Mouse (Mus musculus) embryonic stem cell, embryonic (primary cell): ENCODE measurements around the gene Fyb2.

Source experiments
- CTCF ChIA-PET, 4 experiments: fragments of 300-600 bp in 2 of 4; fragments of 350-600 bp in 2 of 4; sonication (Branson Sonifier 250); formaldehyde crosslinking; loops; one replicate each; lab custom pipeline; 2022; ENCODE audit warnings: inconsistent platforms in 2 of 4; lab: Charles Lee
- POLR2A ChIA-PET, 4 experiments: fragments of 300-600 bp in 2 of 4; fragments of 350-600 bp in 2 of 4; sonication (Branson Sonifier 250); formaldehyde crosslinking; loops; one replicate each; lab custom pipeline; 2022; ENCODE audit warnings: antibody characterized with exemption in 4 of 4, inconsistent platforms in 1 of 4; lab: Charles Lee

Fyb2 gene

DNA sequence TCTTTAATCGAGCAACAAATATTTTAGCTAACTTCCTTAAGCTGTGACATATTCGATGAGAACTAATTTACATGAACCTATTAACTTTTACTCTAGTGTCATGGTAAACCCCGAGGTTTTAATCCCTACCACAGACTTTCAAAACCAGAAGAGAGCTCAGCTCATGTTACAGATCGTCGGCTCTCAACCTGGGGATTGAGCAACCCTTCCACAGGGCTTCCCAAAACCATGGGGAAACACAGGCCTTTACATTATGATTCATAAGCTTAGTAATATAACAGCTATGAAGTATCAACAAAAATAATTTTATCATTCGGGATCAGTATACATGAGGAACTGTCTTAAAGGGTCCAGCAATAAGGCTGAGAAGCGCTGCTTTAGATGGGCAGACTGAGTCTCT is 15.9 kb downstream of the Fyb2 start:
- POLR2A ChIA-PET: interaction anchor here in 2 of 4 experiments (0.6 kb wide), 2 partner anchors 16 to 48 kb away, joined by 3 read pairs; no protein-coding TSS in a partner anchor

DNA sequence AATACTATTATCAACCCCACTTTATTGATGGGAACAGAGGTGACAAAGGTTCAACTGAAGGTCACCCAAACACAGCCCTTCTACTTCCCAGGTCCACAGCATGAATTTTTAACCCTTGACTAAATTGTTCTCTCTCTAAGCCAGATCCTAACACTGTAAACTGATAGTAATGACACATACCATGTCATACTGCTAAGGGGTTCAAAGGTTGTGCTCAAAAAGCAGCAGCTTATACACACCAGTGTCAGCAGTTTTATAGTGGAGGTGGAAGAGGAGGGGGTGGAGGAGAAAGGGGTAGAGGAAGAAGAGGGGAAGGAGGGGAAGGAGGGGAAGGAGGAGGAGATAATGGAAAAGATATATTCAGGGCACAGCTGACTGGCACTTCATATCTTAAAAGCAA is 20.4 kb downstream of the Fyb2 start:
- ChIA-PET CTCF (interaction anchor here in 2 of 4 experiments (0.6 kb wide), 2 partner anchors 190 to 1824 kb away, joined by 3 to 11 read pairs; no protein-coding TSS in a partner anchor), POLR2A (no interaction called here)

More for the DNA sequence above, 15.9 kb downstream of the Fyb2 start:
- CTCF ChIA-PET: interaction anchor here in 1 of 4 experiments (1.1 kb wide), 1 partner anchor 17 kb away, joined by 3 read pairs; no protein-coding TSS in a partner anchor

DNA sequence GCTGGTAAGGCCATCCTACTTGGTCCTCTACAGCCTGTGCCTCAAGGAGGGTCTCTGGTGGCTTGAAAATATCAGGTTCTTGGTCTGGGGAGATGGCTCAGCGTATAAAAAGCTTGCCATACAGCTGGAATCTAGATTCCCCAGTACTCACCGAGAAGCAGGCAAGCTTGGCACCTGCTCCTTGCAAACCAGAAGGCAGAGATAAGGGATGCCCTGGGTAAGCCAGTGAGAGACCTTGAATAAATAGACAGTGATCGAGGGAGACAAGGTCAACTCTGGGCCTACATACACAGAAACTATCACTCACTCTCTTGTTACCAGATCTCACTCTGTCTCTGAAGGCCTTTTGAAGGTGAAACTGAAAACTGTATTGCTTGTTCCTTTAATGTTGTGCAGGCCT is 21.7 kb downstream of the Fyb2 start:
- POLR2A ChIA-PET: interaction anchor here in 2 of 4 experiments (0.5 to 0.6 kb wide), 2 partner anchors 169 to 258 kb away, joined by 3 read pairs; no protein-coding TSS in a partner anchor
- CTCF ChIA-PET: interaction anchor here in 1 of 4 experiments (0.6 kb wide), 1 partner anchor 153 kb away, joined by 4 read pairs; no protein-coding TSS in a partner anchor

DNA sequence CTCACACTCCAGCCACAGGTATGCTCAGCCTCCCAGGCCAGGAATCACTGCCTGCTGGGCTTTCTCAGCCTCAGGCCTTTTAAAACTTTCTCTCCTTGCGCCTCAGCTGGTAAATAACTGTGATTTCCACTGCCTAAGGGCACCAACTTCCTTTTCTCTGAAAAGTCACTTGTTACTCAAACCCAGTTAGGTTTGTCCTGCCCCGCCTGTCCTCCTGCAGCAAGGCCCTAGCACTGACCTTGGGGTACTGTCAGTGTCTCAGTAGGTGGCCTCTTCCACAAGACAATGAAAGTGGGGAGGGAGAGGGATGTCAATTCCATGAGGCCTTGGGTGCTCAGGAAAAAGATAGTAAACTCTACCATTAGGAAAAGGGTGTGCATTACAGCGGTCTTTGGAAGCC is 22.2 kb downstream of the Fyb2 start:
- POLR2A ChIA-PET: interaction anchor here in 2 of 4 experiments (0.5 to 0.6 kb wide), 3 partner anchors 168 to 831 kb away, joined by 3 to 5 read pairs (median 3); no protein-coding TSS in a partner anchor

DNA sequence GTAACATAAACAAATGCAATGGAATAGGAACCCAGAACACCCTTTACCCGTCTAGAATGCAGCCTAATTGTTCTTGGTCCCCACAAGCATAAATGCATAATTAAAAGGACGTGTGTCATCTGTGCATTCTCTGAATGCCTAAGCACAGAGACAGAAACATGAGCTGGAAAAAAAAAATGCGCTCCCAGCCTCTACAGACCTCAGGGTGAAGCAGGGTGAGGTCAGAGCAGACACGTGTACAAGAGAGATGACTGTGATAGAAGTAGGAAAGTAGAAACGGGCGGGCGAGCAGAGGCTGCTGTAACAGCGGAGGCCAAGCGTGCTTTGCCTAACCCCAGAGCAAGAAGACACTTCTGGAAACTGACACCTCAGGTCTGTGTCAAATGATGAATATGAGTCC is 22.8 kb downstream of the Fyb2 start:
- ChIA-PET CTCF (no interaction called here), POLR2A (interaction anchor here in 1 of 4 experiments (0.6 kb wide), 1 partner anchor 832 kb away, joined by 5 read pairs; no protein-coding TSS in a partner anchor)

More for the DNA sequence above, 22.2 kb downstream of the Fyb2 start:
- CTCF ChIA-PET: no interaction called here

DNA sequence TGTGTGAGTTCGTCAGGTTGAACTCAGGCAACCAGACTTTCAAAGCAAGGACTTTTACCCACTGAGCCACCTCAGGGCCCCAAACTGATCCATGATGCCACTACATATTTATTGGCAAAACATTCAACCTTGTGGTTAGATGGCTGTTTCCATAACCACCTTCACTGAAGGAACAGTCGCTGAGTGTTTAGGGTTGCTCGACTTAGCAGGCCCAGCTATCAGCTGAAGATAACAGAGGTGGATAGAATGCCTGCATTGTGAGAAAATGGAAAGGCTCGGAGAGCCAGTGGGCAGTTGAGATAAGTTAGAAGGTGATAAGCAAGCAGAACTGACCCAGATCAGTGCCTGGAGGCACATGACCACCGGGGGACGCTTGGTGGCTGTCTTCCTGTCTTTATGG is 26.3 kb downstream of the Fyb2 start:
- CTCF ChIA-PET: no interaction called here
- POLR2A ChIA-PET: no interaction called here

DNA sequence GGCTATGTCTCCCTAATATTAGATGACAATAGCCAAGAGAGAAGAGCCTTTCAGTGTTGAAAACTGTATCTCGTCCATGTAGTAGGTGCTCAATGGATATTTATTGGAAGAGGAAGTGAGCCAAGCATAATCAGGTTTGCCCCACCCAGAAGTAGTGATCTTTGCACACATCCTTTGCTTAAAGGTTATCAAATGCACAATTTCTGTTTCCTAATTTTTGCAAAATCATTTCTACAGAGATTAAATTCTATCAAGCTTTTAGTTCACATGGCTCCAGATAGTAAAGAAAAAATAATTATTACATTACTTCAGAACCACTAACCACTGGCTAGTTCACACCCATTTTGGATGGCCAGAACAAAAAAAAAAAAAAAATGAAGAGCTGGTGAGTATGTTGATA is 28.6 kb downstream of the Fyb2 start:
- ChIA-PET POLR2A (interaction anchor here in 1 of 4 experiments (0.7 kb wide), 1 partner anchor 24 kb away, joined by 5 read pairs; no protein-coding TSS in a partner anchor), CTCF (interaction anchor here in 1 of 4 experiments (0.7 kb wide), 1 partner anchor 1203 kb away, joined by 3 read pairs; no protein-coding TSS in a partner anchor)

DNA sequence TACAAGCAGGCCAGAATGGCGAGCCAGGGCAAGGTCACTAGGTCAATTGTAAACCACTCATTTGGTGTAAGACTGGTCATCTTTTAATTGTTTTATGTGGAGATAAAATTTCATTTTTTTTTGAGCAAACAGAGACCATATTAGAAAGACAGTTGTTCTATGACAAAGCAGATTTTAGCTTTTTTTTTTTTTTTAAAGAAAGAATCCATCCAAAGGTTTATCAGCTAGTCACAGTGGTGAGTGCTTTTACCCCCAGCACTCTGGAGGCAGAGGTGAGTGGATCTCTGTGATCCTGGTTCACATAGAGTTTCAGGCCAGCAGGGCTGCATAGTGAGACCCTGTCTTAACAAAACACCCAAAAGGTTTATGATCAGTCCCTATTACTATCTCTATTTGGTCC is 31.2 kb downstream of the Fyb2 start:
- POLR2A ChIA-PET: no interaction called here

DNA sequence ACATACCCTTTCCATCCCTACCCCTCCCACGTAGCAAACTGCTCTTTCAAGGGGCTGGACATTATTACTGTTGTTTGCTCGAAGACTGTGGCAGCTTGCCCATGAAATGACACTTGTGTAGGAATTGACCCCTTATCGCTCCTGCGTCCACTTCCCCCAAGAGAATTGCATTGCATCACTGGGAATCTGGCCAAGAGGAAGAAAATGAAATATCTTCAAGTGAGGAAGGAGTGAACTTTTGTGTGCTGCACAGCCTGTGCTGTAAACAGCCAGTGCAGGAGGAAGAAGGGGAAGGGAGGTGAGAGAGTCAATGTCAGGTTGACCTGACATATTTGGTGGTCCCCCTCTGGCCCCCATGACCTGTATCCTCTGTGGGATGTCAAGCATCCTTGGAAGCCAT is 35.6 kb downstream of the Fyb2 start:
- ChIA-PET POLR2A (no interaction called here), CTCF (no interaction called here)

More for the DNA sequence above, 31.2 kb downstream of the Fyb2 start:
- CTCF ChIA-PET: interaction anchor here in 1 of 4 experiments (0.6 kb wide), 1 partner anchor 213 kb away, joined by 4 read pairs; the partner anchor contains the start of gene Plpp3

DNA sequence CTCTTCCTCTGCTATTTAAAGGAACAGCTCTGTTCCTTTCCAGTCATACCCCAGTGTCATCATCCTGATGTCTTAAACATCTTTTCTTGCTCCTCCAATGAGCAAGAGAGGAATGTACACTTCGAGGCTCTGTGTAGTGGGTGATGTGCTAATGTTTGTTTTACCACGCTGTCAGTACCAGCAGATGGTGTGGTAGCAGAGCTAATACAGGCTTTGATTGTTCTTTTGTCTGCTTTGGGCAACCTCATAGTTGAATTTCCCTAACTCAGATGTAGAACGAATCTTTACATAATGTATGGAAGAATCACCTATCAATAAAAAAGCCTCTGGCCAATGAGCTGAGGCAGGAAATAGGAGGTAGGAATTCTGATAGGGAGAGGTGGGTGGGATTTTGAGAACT is 36.0 kb downstream of the Fyb2 start:
- ChIA-PET CTCF (no interaction called here), POLR2A (interaction anchor here in 1 of 4 experiments (0.5 kb wide), 1 partner anchor 537 kb away, joined by 5 read pairs; no protein-coding TSS in a partner anchor)

DNA sequence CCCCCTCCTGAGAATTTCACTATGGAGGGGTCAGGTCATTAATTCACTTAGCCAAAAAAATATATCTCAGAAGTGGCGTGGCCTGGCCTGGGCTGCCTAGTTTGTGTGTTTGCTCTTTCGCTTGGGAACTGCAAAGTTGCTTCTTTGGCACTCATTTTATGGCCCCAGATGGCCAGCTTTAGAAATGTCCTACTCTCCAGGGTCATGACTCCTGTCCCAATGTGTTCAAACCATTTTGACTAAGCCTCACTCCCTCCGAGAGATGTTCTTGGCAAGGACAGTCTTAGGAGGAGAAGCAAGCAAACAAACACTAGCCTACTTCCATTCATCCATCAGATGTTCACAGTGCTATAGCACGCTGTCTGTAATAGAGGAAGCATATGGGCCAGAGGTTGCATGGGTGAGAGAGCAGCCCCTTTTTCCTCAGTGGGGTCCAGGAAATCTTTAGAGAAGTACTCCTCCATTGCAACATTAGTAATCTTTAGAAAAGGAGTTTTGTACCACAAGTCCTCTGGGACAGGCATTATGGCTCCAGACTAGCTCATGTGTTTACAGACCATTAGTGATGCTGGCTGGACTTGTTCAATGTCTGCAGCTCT is 38.1 kb downstream of the Fyb2 start:
- CTCF ChIA-PET: no interaction called here
- POLR2A ChIA-PET: no interaction called here

DNA sequence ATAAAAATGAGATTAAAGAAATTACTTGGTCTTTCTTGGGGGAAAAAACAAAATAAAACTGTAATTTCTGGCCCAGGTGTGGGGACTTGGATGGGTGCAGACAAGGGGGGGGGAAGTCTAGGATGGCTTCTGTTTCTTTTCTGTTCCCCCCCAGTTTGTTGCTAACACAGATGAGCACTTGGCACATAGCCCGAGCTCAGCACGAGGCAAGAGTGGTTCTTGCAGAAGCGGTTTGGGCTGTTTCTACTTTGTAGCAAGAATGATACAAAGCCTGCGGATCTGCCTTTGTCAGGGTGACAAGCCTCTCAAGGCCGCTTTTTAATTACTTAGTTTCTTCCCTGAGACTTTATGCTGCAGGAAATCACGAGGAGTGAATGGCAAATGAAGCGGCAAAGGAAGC is 43.4 kb downstream of the Fyb2 start:
- ChIA-PET CTCF (no interaction called here), POLR2A (no interaction called here)

DNA sequence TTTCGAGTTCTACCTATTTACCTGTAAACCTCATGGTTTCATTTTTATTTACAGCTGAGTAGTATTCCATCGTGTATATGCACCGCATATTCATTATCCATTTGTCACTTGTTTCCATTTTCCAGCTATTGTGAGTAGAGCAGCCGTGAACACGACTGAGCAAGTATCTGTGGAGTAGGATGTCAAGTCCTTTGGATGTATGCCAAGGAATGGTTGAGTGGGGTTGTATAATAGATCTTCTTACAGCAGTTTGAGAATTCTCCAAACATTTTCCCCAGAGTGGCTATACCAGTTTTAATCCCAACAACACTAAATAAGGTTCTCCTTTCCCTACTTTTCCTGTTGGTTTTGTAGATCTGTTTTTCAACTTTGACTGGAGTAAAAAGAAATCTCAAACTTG is 48.2 kb downstream of the Fyb2 start:
- POLR2A ChIA-PET: no interaction called here
- CTCF ChIA-PET: no interaction called here

DNA sequence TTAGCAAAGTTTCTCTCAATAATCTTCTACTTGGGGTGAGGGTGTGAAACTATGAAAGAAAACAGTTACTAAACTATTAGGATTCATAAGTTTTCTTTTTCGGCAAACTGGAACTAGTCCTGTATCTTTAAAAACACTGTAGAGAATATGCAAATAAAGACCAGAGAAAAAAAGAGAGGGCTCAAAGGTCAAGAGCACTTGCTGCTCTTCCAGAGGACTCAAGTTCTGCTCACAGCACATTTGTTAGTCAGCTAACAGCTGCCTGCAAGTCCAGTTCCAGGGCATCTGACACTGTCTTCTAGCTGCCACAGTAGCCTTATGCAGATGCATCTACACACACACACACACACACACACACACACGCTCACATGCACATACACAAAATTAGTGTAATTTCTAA is 59.4 kb downstream of the Fyb2 start:
- ChIA-PET CTCF (interaction anchor here in 1 of 4 experiments (0.6 kb wide), 1 partner anchor 499 kb away, joined by 3 read pairs; no protein-coding TSS in a partner anchor), POLR2A (no interaction called here)

DNA sequence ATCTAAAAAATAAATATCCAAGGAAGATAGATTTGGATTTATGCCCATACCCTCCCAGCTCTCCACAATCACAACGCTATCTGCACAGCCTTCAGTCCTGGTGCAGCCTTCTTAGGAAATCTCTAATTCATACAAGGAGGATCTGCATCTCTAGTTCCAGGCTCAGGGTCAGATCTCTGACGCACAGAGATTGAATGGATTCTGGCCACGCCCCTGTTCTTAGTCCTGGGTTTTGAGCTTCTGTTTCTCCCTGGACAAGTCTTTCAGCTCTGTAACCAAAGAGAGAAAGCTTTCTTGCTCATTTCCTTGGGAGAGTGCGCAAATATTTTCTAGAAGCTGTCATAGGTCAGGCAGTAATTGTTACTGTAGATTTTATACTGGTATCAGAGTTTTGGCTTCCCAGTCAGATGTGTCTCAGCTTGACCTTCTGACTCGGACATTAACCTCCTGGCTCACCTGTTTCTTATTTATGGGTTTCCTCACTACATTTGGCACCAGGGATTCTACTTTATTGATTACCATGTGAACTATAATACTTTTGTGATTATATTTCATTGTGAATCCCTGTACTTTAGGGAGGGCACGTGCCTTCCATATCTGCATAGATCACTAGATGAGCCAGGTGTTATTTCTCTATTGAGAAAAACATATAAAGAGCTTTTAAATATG is 62.0 kb downstream of the Fyb2 start:
- ChIA-PET CTCF (interaction anchor here in 1 of 4 experiments (0.5 kb wide), 1 partner anchor 757 kb away, joined by 4 read pairs; no protein-coding TSS in a partner anchor), POLR2A (no interaction called here)

DNA sequence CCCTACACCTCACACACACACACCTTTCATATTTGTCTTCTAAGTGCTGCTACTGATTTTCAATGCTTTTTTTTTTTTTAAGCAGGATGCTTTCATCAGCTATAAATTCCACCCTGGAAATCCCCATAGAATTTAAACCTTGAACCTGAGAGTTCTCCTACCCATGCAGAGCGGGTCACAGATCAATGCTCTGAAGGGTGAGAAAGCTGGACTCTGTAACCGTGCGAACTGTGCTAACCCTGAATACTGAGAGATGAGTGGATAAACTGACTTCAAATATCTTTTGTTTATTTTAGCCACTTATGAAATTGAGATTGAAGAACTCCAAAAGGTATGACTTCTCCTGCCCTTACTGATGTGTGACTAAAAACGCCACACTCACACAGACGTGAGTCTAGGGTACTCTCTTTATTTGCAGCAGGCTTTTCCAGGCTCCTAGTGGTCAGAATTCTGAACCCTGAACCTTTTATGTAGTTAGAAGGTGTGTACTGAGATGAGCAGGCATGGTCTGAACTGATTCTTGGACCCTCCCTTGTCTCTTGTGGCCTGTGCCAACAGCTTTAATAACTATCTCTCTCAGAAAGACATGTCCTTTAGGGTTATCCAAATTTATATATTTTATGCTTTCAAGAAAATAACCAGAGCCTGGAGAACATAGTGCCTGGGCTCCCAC is 72.8 kb downstream of the Fyb2 start:
- ChIA-PET CTCF (no interaction called here), POLR2A (interaction anchor here in 1 of 4 experiments (0.7 kb wide), 1 partner anchor 1962 kb away, joined by 6 read pairs; no protein-coding TSS in a partner anchor)

DNA sequence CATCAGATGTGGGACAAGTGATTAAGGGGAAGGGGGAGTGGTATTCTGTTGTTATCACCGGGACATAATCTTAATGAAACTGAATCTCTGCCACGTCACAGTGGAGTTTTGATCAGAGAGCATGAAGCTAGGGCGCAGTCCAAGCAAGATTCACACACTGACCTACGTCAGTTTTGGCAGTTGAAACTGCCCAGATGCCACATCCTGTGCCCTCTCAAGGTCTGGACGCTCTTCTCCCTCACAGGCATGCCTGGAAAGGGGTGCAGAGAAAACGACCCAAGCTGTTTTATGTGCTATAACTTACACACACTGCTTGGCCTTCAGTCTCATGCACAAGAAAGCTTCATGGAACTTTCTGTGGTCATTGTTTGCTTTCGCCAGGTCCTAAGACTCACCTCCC is 74.4 kb downstream of the Fyb2 start:
- ChIA-PET CTCF (no interaction called here), POLR2A (no interaction called here)

DNA sequence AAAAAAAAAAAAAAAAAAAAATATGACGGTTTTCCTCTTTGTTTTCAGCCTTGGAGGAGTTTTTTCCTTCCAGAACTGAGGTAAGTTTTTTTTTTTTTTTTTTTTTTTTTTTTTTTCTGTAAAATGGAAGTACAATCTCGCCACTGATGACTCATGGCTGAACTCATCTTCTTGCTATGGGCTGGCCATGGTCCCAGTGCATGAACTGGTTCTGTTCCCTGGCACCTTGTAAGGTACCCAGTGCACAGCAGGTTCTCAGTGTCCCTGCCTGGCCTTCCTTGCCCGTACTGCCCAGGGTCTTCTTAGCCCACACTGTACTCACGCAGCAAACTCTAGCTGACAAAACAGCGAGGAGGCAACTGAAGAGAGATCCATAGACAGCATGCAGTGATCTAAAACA is 74.8 kb downstream of the Fyb2 start:
- ChIA-PET CTCF (no interaction called here), POLR2A (no interaction called here)

DNA sequence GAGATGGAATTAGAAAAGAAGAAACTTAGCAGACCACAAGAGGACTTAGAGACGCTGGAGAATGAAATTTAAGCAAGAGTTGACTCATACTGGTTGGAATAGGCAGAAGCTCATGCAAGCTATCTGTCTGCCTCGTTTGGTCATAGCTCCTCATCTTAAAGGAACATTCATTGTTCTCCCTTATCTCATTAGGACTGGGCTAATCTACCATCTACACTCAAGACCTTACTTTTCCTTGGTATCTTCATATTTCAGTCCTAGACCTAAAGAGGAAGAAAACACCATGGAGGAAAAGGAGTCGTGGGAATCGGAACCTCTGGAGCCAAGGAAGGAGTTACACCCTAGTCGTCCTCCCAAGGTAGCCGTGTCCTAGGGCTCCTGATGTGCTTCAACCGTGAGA is 75.5 kb downstream of the Fyb2 start:
- ChIA-PET POLR2A (no interaction called here), CTCF (no interaction called here)
